Mouse (Mus musculus): ENCODE results near the gene Med15.

GRCm38 (mm10) chr16:17641301-17641700, 91.4 kb downstream of the Med15 start:
- TF ChIP-seq CTCF (IDR thresholded peaks at IDR 0.05; ENCODE audit: low read depth): no peak
- no peak for TF ChIP-seq EP300 (IDR thresholded peaks at IDR 0.05; ENCODE audit: low read depth)
